Mouse (Mus musculus): ENCODE data around the gene Urb2. TPM values are rescaled to one million over a fixed set of nuclear protein-coding genes. Genes with fewer than 3 reads are reported as not detected.

Gene Urb2
- total and polyA plus RNA-seq, 3 experiments, result 26.4 to 33.9 (median 27.9) TPM

GRCm38 (mm10) chr8:124039351-124039750 lies 18.0 kb downstream of the Urb2 start:
- no peak overlapping the region for H3K4me3 ChIP-seq (replicated peaks in 1 of 3; ENCODE audit: low read depth in 2 of 3, low read length in 2 of 3, poor library complexity in 1 of 3)
- dilution Hi-C loops (cut with MboI; ENCODE audit: extremely low pct_ligation_motif_present, extremely low pct_unique_long_range_greater_than_20kb, low sequenced_read_pairs), result no loop called here
- DNase-seq (ENCODE audit: extremely low read depth), result no peak
- no peak overlapping the region for H3K27ac ChIP-seq (ENCODE audit: insufficient read depth, low read depth)
- TF ChIP-seq CHD1 (IDR thresholded peaks at IDR 0.05; ENCODE audit: low read depth, low read length) (no peak), ELF1 (IDR thresholded peaks at IDR 0.05; ENCODE audit: low read depth, low read length) (no peak), MXI1 (IDR thresholded peaks at IDR 0.05; ENCODE audit: low read depth, low read length) (no peak), BHLHE40 (IDR thresholded peaks at IDR 0.05; ENCODE audit: low read depth, low read length) (no peak), MAFK (IDR thresholded peaks at IDR 0.05; ENCODE audit: insufficient replicate concordance, low read length) (no peak), NRF1 (IDR thresholded peaks at IDR 0.05; ENCODE audit: low read depth, low read length) (no peak), EP300 (IDR thresholded peaks at IDR 0.05; ENCODE audit: low read length) (no peak), POLR2AphosphoS2 (IDR thresholded peaks at IDR 0.05; ENCODE audit: low read depth, low read length) (no peak), E2F4 (IDR thresholded peaks at IDR 0.05; ENCODE audit: insufficient replicate concordance, low read depth, low read length) (no peak), ZKSCAN1 (IDR thresholded peaks at IDR 0.05; ENCODE audit: borderline replicate concordance, low read depth, low read length) (no peak), GABPA (IDR thresholded peaks at IDR 0.05; ENCODE audit: insufficient replicate concordance, low read depth, low read length) (no peak), SMC3 (IDR thresholded peaks at IDR 0.05; ENCODE audit: low read depth, low read length) (no peak), ZMIZ1 (IDR thresholded peaks at IDR 0.05; ENCODE audit: low read depth, low read length) (no peak), POLR2A (IDR thresholded peaks at IDR 0.05; ENCODE audit: low read depth, low read length) (no peak), PAX5 (IDR thresholded peaks at IDR 0.05; ENCODE audit: low read length) (no peak), NELFE (IDR thresholded peaks at IDR 0.05; ENCODE audit: low read depth, low read length) (no peak), HCFC1 (IDR thresholded peaks at IDR 0.05; ENCODE audit: low read depth, low read length) (no peak), ZC3H11A (IDR thresholded peaks at IDR 0.05; ENCODE audit: low read depth, low read length) (no peak), USF1 (IDR thresholded peaks at IDR 0.05; ENCODE audit: low read depth, low read length) (no peak), MEF2A (IDR thresholded peaks at IDR 0.05; ENCODE audit: borderline replicate concordance, low read depth, low read length) (no peak)
- H3K36me3 ChIP-seq (replicated peaks in 1 of 2; ENCODE audit: control insufficient read depth in 1 of 2, insufficient read depth in 1 of 2, low read length in 1 of 2), result peaks cover 74 to 93% of the 10 kb centered on the region in 2 experiments
- no peaks in the 10 kb centered on the region for H3K9me3 ChIP-seq (replicated peaks; ENCODE audit: low read length)
- H3K4me1 ChIP-seq (ENCODE audit: control insufficient read depth in 1 of 2, insufficient read depth in 2 of 2), result no peaks in the 10 kb centered on the region
- H3K9ac ChIP-seq (ENCODE audit: insufficient read depth, low read depth), result no peak overlapping the region
- no peaks in the 10 kb centered on the region for H3K27me3 ChIP-seq (replicated peaks)
- no peak overlapping the region for H3K4me2 ChIP-seq (ENCODE audit: insufficient read depth, low read depth, poor library complexity, severe bottlenecking)
- no peaks in the 10 kb centered on the region; the same call in 1 of the 2 replicates for H3K79me2 ChIP-seq (replicated peaks; ENCODE audit: control insufficient read depth, extremely low read depth, insufficient read depth, poor library complexity, severe bottlenecking)
- in situ Hi-C loops (cut with MboI; ENCODE audit: low pct_ligation_motif_present, low pct_unique_long_range_greater_than_20kb, low sequenced_read_pairs), result no loop called here

DNA sequence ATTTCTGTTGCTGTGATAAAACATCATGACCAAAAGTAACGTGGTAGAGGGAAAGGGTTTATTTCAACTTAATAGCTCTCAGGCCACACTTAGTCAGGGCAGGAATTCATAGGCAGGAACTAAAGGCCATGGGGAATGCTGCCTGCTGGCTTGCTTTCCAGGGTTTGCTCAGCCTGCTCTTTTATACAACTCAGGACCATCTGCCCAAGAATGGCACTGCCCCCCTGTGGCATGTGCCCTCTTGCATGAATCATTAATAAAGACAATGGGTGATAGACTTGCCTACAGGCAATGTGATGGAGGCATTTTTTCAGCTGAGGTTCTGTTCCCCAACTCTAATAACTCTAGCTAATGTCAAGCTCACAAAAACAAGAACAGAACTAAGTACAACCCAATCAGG lies 20.9 kb downstream of the Urb2 start:
- Histone ChIP-seq H3K9me3 (replicated peaks; ENCODE audit: low read length) (no peaks in the 10 kb centered on the region), H3K4me2 (ENCODE audit: insufficient read depth, low read depth, poor library complexity, severe bottlenecking) (no peak overlapping the region), H3K9ac (ENCODE audit: insufficient read depth, low read depth) (no peak overlapping the region), H3K36me3 (replicated peaks in 1 of 2; ENCODE audit: control insufficient read depth in 1 of 2, insufficient read depth in 1 of 2, low read length in 1 of 2) (peaks cover 75 to 92% of the 10 kb centered on the region in 2 experiments), H3K27me3 (replicated peaks) (no peaks in the 10 kb centered on the region), H3K4me3 (replicated peaks in 1 of 3; ENCODE audit: low read depth in 2 of 3, low read length in 2 of 3, poor library complexity in 1 of 3) (no peak overlapping the region), H3K4me1 (ENCODE audit: control insufficient read depth in 1 of 2, insufficient read depth in 2 of 2) (0 out of 4 replicates have a peak, but pooled peaks cover 0 to 6% of the 10 kb centered on the region in 2 experiments), H3K27ac (ENCODE audit: insufficient read depth, low read depth) (no peak overlapping the region), H3K79me2 (replicated peaks; ENCODE audit: control insufficient read depth, extremely low read depth, insufficient read depth, poor library complexity, severe bottlenecking) (no peaks in the 10 kb centered on the region; the same call in 1 of the 2 replicates)
- TF ChIP-seq TBP (conservative IDR thresholded peaks at IDR 0.05; ENCODE audit: low read depth, low read length) (no peak), ZKSCAN1 (IDR thresholded peaks at IDR 0.05; ENCODE audit: borderline replicate concordance, low read depth, low read length) (no peak), MAX (IDR thresholded peaks at IDR 0.05; ENCODE audit: low read length) (no peak), UBTF (IDR thresholded peaks at IDR 0.05; ENCODE audit: low read depth, low read length) (no peak), ZMIZ1 (IDR thresholded peaks at IDR 0.05; ENCODE audit: low read depth, low read length) (no peak), PAX5 (IDR thresholded peaks at IDR 0.05; ENCODE audit: low read length) (no peak), CHD2 (IDR thresholded peaks at IDR 0.05; ENCODE audit: low read length) (no peak), ELF1 (IDR thresholded peaks at IDR 0.05; ENCODE audit: low read depth, low read length) (no peak), CHD1 (IDR thresholded peaks at IDR 0.05; ENCODE audit: low read depth, low read length) (no peak)
- DNase-seq (ENCODE audit: extremely low read depth), result no peak
- dilution Hi-C loops (cut with MboI; ENCODE audit: extremely low pct_ligation_motif_present, extremely low pct_unique_long_range_greater_than_20kb, low sequenced_read_pairs), result no loop called here
- in situ Hi-C loops (cut with MboI; ENCODE audit: low pct_ligation_motif_present, low pct_unique_long_range_greater_than_20kb, low sequenced_read_pairs), result no loop called here
